Mouse (Mus musculus) small intestine, adult 2 months (tissue): ENCODE measurements around the gene Xpo6. TPM values are rescaled to one million over a fixed set of nuclear protein-coding genes. Genes with fewer than 3 reads are reported as not detected.

Experiments used
- H3K27ac ChIP-seq: fragments of 200-500 bp; 2 replicates; pipeline ENCODE4 v1.5.1; 2012; ENCODE audit warnings: low read depth, low read length, control low read depth, inconsistent platforms; ENCODE audit not compliant: insufficient read depth
- H3K27me3 ChIP-seq: fragments of 200-500 bp; 2 replicates; pipeline ENCODE4 v1.6.1; 2012; ENCODE audit warnings: mild to moderate bottlenecking, moderate library complexity, low read length, inconsistent platforms; ENCODE audit not compliant: control insufficient read depth, insufficient read depth
- H3K36me3 ChIP-seq: fragments of 200-500 bp; 2 replicates; pipeline ENCODE4 v1.6.1; 2012; ENCODE audit warnings: mild to moderate bottlenecking, low read length, control low read depth, inconsistent platforms; ENCODE audit not compliant: control insufficient read depth, insufficient read depth
- H3K4me1 ChIP-seq: fragments of 200-500 bp; 2 replicates; pipeline ENCODE4 v1.6.1; 2012; ENCODE audit warnings: low read length, inconsistent platforms, mixed read lengths; ENCODE audit not compliant: control insufficient read depth, insufficient read depth, insufficient read length
- H3K4me3 ChIP-seq: fragments of 200-500 bp; 2 replicates; pipeline ENCODE4 v1.5.1; 2012; ENCODE audit warnings: low read depth, mild to moderate bottlenecking, control low read depth, inconsistent platforms, low read length, moderate library complexity
- CTCF ChIP-seq: fragments of 200-500 bp; IDR thresholded peaks from 2 replicates; pipeline ENCODE4 v1.5.1; 2012; ENCODE audit warnings: low read depth, mild to moderate bottlenecking, control low read depth, inconsistent platforms, low read length, moderate library complexity, mixed read lengths; ENCODE audit not compliant: insufficient replicate concordance, insufficient read length; ENCODE audit errors: extremely low read depth
- POLR2A ChIP-seq: fragments of 200-500 bp; IDR thresholded peaks from 2 replicates; pipeline ENCODE4 v1.6.1; 2012; ENCODE audit warnings: low read depth, mild to moderate bottlenecking, control low read depth, inconsistent platforms, low read length, moderate library complexity
- WGBS: fragments of 180-500 bp; shearing (Covaris S2); methylation state at CpG from one replicate; pipeline ENCODE4 v1.1.7; 2018; 5-methylcytosine and 5-hydroxymethylcytosine counted together
- polyA plus RNA-seq: library from polyadenylated mRNA; depleted of rRNA; stranded (reverse); fragments of >200 nt; gene quantifications from 2 replicates; pipeline ENCODE4 v1.2.3, GENCODE M21; 2012

Gene Xpo6
- polyA plus RNA-seq, 1 experiment: 145 TPM

DNA sequence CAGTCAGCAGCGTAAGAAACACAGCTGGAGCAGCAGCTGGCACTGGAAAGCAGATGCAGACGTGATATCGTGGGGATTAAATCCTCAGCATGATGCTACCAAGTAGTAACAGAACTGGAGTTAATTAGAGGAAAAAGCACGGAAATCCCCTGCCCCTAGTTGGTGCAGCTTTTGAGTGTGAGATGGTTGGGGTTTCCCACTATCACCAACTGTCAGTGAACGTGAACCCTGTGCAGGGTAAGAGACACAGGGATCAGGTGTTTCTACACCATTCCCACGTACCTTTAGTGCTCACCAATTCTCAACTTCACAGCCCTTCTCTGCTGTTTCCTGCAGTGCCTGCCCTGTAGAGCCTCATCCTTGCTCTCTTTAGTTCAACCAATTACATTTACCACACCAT is 80.5 kb downstream of the Xpo6 start:
- H3K27me3 ChIP-seq: no peaks in the 10 kb centered on the region
- no peaks in the 10 kb centered on the region for H3K4me1 ChIP-seq
- no peak overlapping the region for H3K4me3 ChIP-seq
- 87% methylated on average over 6 of the region's 6 CpGs for WGBS
- H3K36me3 ChIP-seq: peaks cover 57% of the 10 kb centered on the region
- H3K27ac ChIP-seq: no peak overlapping the region
- TF ChIP-seq CTCF (no peak), POLR2A (no peak)

DNA sequence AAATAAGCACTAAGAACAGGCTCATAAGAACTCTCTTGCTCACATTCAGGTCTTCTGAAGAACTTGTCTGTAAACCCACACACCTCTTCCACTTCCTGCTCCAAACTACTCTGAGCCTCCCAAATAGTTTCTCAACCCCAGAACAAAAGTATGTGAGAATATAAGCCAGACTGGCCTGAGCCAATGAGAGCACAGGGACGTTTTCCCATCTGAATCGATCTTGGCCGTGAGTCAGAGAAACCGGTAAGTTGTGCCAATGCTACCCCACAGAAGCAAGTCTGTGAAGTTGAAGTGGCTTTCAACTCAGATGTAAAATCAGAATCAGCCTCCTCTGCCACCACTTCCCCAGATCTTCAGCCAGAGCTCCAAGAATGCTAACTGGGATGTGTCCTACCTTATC is 87.0 kb downstream of the Xpo6 start:
- Histone ChIP-seq H3K27me3 (no peaks in the 10 kb centered on the region), H3K36me3 (peaks cover 60% of the 10 kb centered on the region), H3K4me3 (no peak overlapping the region), H3K27ac (no peak overlapping the region), H3K4me1 (no peaks in the 10 kb centered on the region)
- WGBS: 84% methylated on average over 4 of the region's 4 CpGs
- TF ChIP-seq POLR2A (no peak), CTCF (no peak)

DNA sequence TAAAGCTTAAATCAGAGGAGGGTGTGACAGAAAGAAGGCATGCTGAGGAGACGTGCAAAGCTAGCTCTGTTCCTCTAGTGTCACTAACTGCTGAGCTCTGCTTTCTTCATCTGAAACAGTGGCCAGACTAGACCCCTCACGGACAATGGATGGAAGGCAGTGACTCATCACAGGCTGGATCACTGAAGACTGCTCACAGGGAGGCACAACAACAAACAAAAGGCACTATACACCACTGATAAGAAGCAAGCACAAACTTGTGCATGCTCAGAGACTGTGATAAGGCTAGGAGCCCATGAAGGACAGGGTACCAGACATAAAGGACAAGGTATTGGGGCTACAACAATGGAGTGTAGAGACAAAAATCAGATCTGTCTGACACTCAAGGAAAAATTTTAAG is 89.1 kb downstream of the Xpo6 start:
- no peak overlapping the region for H3K27ac ChIP-seq
- no peaks in the 10 kb centered on the region for H3K27me3 ChIP-seq
- peaks cover 69% of the 10 kb centered on the region for H3K36me3 ChIP-seq
- TF ChIP-seq POLR2A (no peak), CTCF (no peak)
- no peak overlapping the region for H3K4me3 ChIP-seq
- H3K4me1 ChIP-seq: no peaks in the 10 kb centered on the region
- WGBS: 73% methylated on average over 2 of the region's 2 CpGs

DNA sequence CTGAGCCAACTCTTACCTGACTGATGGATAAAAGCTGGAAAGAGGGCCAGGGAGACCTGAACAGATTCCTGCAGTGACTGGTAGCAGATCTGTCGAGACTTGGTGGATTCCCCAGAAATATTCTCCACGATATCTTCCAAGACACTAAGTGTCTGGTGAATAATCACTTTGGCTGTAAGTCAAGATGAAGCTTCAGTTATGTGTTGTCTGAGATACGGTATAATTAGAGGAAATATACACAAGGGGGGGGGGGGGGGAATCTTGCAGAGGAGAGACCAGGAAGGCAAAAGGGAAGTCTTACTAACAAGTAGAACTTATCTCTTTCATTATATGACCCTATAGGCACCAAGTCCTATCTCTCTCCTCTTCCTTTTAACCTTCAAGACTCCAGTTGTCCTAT is 90.4 kb downstream of the Xpo6 start:
- Histone ChIP-seq H3K4me1 (no peaks in the 10 kb centered on the region), H3K27me3 (no peaks in the 10 kb centered on the region), H3K27ac (no peak overlapping the region), H3K36me3 (peaks cover 67% of the 10 kb centered on the region), H3K4me3 (no peak overlapping the region)
- TF ChIP-seq CTCF (no peak), POLR2A (no peak)
- 80% methylated on average over 3 of the region's 3 CpGs for WGBS

DNA sequence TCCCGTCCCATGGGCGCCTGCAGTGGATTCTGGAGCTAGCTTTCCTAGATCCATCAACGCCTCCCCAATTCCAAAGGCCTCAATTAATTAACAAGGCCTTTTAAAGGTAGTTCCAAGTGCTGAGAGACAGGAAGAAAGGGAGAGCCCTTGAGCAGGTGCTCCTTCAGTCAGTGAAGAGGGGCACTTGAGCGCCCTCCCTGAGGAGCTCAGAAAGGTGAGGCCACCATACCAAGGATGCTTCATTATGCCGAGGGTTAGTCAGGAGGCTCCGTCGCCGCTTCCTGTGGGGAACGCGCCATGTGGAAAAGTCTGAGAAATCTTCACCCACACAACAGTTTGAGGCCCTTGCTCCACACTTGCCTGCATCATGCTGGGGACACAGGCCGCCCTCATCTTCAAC is 99.9 kb downstream of the Xpo6 start:
- Histone ChIP-seq H3K36me3 (peaks cover 44% of the 10 kb centered on the region), H3K27ac (no peak overlapping the region), H3K27me3 (no peaks in the 10 kb centered on the region), H3K4me1 (no peaks in the 10 kb centered on the region), H3K4me3 (no peak overlapping the region)
- TF ChIP-seq CTCF: no peak
- no peak for TF ChIP-seq POLR2A
- 95% methylated on average over 11 of the region's 11 CpGs for WGBS

DNA sequence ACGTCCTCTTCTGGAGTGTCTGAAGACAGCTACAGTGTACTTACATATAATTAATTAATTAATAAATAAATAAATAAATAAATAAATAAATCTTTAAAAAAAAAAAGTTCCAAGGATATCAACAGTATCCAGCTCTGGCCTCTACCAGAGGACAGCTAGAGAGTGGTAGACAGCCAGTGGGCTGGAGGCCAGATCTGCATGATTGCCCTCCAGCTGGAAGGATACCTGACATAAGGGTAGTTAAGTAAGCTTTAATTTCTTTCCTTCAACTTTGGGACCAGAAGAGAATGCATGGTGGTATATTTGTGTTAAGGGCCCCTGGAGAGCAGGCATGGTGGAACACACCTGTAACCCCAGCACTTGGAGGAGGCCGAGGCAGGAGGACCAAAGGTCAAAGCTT is 100.5 kb downstream of the Xpo6 start:
- TF ChIP-seq CTCF: no peak
- no peak for TF ChIP-seq POLR2A
- WGBS: 73% methylated on average over 2 of the region's 2 CpGs
- no peak overlapping the region for H3K27ac ChIP-seq
- H3K4me3 ChIP-seq: no peak overlapping the region
- H3K27me3 ChIP-seq: no peaks in the 10 kb centered on the region
- peaks cover 40% of the 10 kb centered on the region for H3K36me3 ChIP-seq
- no peaks in the 10 kb centered on the region for H3K4me1 ChIP-seq

DNA sequence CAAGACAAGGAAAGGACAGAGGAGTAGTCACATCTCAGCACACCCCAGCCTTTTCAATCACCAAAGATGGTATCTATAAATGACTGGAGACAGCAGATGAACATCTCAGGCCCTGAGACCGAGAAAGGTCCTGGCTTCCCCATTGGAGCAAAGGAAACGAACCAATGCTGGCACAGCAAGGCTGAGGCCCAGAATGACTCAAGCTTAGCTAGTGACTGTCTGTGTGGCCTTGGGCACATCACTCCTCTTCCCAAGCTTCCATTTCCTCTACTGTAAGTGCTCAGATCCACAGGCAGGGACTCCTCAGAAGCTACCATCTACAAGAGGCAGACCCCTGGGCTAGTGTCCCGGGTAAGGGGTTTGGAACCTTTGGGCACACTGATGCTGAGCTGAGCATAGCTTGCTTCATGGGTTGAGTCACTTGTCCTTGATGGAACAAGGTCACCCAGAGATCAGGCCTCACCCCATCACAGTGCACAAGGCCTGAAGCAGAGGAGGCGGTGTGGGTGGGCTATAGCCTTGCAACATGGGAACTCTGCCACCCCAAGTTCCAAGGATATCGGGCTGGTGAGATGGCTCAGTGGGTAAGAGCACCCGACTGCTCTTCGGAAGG is 101.0 kb downstream of the Xpo6 start:
- Histone ChIP-seq H3K27ac (no peak overlapping the region), H3K4me3 (no peak overlapping the region), H3K4me1 (no peaks in the 10 kb centered on the region), H3K36me3 (peaks cover 34% of the 10 kb centered on the region), H3K27me3 (no peaks in the 10 kb centered on the region)
- TF ChIP-seq POLR2A (no peak), CTCF (no peak)
- 94% methylated on average over 7 of the region's 7 CpGs for WGBS

DNA sequence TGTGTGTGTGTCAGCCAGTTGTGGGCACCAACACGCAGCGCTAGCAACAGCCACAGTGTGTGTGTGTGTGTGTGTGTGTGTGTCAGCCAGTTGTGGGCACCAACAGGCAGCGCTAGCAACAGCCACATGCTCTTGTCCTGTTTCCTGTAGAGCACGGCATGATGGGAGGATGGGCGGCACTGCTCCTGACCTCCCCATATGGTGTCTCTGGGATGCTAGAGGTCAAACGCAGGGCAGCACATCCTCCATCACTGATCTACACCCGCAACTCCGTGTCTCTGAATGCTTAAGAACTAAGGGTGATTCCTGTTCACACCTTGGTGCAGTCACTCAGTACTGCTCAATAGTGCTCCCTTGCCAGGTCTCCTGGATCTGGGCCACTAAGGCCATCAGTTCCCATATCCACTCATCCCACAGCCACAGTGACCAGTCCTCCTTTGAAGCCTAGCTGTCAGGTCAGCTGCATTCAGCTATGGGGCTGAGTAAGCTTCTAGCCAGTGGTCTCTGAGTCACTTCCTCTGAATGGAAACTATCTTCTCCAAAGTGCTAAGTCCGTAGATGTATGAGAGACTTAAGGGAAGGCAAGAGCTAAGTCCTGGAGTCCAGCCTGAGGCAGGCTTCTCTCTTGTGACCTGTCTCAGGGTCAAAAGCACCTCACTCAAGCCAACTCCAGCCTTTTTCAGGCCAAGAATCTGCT is 102.9 kb downstream of the Xpo6 start:
- Histone ChIP-seq H3K4me3 (no peak overlapping the region), H3K27me3 (no peaks in the 10 kb centered on the region), H3K27ac (no peak overlapping the region), H3K4me1 (no peaks in the 10 kb centered on the region), H3K36me3 (peaks cover 25% of the 10 kb centered on the region)
- no peak for TF ChIP-seq POLR2A
- 92% methylated on average over 9 of the region's 9 CpGs for WGBS
